Mouse (Mus musculus): ENCODE data around the gene Lypd6b.

The Lypd6b gene

DNA sequence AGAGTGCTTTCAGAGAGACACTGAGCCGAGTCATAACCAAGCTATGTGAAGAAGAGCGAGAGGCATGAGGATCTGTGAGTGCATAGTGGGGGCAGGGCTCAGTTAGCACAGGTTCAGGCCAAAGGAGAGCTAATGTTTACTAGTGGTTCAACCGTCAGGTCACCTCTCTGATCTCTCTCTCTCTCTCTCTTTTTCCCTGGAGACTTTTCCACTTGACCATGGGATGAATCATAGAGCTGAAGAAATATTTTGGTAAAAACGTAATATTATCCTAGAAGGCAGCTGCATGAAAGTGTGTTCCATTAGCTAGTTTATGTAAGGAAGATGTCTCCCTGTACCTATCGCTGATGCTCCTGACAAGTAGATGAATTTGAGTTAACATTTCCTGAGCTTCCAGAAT lies 30.6 kb downstream of the Lypd6b start:
- DNase-seq (ENCODE audit: low spot score) = no peak

DNA sequence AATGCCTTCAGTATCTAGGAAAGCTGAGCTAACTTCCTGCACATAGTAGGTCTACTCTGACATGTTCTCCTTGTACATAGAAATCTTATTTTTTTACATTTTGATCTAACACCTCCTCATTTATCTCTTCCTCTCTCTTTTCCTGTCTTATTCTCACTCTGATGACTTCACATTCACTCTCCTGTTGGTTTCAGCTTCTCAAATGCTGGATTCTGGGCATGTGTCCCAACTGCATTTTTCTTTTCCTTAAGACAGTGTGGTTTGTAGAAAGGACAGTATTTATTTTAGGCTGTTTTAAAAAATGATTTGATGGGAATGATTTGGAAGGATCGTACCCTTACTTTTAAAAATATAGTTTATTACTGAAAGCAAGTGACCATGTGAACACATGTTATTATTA lies 34.8 kb downstream of the Lypd6b start:
- no peak for DNase-seq (ENCODE audit: low spot score)

DNA sequence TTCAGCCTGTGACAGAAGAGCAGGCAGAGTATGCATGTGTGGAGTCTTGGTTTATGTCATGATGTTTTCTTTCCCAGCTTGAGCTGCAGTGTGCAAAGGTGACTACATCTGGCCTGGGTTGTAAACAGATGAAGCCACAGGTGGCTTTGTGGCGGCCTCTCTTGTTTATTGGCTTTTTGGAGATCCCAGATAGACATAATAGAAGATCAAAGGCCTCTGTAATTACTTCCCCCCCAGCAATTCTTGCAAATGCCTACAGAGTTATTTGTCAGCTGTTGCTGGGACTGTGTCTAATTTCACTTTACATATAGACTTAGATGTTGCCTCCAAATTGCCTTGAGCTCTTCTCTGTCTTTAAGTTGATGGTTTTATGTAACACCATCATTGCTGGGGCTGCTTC lies 38.1 kb downstream of the Lypd6b start:
- DNase-seq (ENCODE audit: low spot score) = peak; percentile 9

DNA sequence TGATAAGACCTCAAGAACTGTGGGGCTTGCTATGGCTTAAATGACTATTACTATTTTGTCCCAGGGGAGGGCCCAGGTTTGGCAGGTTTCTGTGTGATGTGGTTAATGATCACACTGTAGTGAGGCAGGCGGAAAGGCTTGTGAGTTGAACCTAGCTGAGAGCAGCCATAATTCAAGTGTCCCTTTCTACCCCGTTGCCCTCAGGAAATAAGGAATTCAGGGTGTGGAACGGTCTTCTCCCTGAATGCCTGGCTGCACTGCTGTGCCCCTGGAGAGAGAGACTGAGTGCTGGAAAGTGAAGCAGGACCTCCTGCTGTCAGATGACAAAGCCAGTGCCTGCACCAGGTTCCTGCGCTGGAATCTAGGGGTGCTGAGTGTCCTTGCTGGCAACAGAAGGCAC lies 40.3 kb downstream of the Lypd6b start:
- DNase-seq (ENCODE audit: low spot score) = no peak

DNA sequence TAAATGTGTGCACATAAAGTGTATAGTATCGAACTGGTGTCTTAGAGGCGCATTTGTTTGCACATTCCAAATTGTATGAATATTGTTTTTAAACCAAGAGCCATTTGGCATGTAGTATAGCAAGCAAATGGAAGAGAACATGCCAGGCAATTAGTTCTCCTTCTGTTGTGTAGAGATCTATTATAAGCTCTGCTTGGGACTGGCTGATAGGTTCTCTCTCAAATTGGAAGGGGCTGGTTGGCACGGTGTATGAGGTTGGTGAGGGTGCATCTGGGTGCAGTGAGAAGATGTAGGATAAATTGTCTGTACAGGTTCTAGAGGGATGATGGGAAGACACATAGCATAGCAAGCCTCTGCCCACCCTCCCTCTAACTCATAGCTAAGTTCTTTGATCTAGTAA lies 42.9 kb downstream of the Lypd6b start:
- no peak for DNase-seq (ENCODE audit: low spot score)

DNA sequence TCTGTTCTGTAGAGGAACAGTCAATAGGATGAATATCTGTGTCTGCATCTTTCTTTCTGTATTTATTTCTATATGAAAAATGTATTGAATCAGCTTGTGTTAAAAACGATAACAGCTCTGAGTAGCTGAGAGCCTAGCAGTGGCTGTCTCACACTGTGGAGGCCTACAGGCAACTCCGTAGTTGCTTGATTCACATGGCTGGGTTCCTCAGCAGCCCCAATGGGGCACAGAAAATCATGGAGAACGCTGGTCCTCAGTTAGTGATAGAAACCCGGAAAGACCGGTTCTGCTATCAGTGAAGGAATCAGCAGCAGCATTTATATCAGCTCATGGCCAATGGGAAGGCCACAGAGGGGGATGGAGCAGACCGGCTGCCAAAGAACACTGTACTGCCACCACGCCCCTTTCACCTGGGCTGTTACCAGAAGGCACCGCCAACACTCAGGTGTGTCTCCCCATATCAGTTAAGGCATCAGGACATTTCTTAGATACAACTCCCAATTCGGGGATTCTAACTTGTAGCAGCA lies 44.9 kb downstream of the Lypd6b start:
- no peak for DNase-seq (ENCODE audit: low spot score)

DNA sequence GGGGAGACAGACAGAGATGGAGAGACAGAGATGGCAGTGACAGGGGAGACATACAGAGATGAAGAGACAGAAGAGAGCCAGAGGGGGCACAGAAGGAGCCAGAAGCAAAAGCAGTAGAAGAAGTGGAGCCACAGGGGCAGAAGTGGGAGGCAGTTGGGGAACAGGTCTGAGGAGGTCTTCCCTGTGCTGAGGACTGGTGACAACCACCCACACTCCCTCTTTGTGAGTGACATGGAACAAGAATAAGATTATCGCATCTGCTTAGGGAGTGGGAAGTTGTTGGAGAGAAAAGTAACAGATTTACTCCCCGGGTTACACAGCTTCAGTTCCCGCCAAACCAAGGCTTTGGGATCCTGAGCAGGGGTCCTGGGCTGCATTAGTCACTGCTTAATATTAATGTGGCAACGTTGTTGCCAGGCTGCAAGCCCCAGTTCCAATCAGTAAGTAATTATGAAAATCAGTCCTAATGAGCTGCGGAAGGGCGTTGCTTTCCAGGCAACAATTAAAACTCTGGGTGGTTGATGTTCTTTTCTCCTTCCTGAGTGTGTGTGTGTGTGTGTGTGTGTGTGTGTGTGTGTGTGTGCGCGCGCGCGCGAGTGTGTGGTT lies 50.1 kb downstream of the Lypd6b start:
- no peak for DNase-seq (ENCODE audit: low spot score)

DNA sequence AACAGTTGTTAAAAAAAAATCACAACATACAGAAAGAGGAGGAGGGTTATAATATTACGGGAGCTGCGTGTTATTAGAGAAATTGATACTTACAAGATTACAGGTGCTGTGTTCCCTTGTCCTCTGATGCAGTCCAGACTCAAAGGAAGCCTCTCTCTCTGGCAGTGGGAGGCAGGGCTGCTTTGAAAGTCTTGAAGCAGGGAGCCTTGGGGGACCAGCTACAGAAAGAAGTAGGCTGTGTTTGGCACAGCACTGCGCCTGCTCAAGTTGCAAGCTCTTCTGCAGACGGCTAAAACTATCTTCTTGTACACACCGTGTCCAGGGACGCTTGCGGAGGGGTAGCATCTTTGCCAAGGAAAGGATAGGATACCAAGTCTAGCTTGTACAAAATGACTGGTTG lies 51.1 kb downstream of the Lypd6b start:
- DNase-seq (ENCODE audit: low spot score) = peak; percentile 16

DNA sequence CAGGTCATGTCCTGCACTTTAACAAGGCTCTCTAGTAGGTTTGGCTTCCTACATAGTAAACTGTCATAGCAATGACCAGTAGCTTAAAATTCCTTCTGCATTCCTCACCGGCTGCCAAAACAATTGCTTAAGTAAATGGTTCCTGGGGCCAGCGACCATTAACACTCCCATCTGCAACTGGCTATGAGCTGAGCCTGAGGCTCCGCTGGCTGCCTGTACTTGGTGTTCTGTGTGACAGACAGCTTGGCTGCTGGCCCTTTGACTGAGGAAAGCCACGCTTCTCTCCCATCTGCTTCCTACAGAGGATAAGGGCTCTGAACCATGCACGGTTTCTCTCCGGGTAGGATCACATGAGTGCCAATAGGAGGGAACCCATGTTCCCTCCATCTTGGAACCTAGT lies 53.1 kb downstream of the Lypd6b start:
- peak; percentile 21 for DNase-seq (ENCODE audit: low spot score)

DNA sequence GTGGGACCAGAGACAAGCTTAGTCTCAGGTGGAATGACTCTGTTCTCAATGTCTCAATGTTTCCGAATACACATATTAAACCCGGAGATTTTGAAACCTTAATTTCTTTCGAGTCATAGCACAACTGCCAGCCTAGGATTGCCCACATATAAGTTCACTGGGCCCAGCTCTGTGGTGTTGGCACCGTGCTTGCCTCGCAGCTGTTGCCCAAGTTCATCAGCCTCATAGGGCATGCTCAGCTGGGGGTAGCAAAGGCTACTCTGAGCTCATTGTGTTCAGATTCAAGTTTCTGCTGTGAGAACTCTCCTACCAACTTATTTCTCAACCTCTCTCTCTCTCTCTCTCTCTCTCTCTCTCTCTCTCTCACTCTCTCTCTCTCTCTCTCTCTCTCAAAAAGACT lies 53.6 kb downstream of the Lypd6b start:
- DNase-seq (ENCODE audit: low spot score) = no peak

DNA sequence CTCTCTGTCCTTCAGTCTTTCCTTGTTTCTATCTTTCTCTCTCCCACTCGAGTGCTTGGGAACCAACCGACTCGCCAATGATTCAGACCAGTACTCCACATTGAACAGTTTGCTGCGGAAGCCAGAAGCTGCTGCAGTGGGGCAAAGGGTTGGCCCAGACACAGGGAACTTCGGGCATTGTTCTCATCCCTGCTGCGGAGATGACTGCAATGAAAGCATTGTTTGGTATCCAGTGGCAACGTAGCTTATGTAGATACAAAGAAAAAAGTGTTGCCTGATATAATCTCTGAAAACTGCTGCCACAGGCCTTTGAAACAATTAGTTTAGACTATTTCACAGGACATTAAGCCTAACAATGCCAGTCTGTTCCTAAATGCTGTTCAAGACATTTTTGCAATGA lies 57.6 kb downstream of the Lypd6b start:
- DNase-seq (ENCODE audit: low spot score) = peak; percentile 41

DNA sequence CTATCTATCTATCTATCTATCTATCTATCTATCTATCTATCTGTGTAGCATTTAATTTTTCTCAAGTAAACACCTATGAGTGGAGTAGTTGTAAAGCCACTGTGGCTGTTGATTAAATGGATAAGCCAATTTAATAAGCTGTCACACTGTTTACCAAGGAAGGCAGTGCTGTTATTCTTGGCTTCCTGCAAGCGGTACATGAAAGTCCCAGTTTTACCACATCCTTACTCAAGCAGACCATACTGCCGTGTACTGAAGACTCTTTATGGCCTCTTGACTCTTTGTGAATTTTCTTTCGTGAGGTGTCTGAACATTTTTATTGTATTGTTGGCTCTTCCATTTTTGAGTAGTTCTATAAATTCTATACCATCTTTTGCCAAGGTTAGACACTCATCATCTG lies 58.6 kb downstream of the Lypd6b start:
- no peak for DNase-seq (ENCODE audit: low spot score)

DNA sequence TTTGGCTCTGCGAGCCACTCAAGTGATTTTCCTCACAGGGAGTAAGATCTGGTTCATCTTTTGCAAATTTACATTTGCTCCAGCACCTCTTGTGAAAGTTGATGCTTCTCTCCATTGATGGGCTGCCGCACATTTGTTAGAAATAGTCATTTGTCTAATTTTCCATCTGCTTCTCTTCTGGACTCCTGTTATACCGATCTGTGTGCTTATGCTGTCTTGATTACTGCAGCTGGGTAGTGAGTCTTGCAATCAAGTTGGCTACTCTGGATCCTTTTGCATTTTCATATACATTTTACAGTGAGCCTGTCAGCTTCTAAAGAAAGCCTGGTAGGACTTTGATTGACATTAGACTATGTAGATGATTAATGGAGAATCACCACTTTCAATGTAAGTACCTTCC lies 59.4 kb downstream of the Lypd6b start:
- DNase-seq (ENCODE audit: low spot score) = no peak

DNA sequence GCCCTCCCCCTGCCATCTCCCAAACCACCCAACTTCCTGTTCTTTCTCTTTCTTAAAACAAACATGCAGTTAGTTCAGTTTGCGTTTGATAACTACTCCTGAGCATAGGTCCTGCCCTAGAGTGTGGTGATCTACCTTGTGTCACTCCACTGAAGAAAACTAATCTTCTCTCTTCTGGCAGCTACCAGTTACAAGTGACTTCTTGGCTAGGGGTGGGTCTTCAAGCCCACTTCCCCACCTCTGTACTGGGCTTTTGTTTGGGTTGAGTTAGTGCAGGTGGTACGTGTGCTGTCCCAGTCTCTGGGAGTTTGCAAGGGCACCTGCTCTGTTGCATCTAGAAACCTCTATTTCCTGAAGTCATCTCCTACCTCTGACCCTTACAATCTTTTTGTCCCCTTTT lies 60.3 kb downstream of the Lypd6b start:
- DNase-seq (ENCODE audit: low spot score) = no peak

DNA sequence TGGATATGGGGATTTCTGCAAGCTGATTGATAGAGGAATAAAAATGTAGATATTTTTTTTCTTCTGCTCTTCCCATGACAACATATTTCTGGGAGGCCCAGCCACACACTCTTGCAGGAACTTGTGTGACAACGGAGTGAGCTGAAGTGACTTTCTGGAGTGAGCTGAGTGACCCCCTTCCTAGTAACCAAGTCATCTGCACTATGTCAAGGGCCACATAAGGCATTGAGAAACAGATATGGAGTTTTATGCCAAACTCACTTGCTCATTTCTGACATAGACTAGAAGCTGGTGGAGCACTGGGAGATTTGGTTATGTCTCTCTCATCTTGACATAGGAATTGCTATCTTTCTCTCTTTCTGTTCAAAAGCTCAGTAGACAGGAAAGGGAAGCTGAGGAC lies 62.3 kb downstream of the Lypd6b start:
- DNase-seq (ENCODE audit: low spot score) = no peak

DNA sequence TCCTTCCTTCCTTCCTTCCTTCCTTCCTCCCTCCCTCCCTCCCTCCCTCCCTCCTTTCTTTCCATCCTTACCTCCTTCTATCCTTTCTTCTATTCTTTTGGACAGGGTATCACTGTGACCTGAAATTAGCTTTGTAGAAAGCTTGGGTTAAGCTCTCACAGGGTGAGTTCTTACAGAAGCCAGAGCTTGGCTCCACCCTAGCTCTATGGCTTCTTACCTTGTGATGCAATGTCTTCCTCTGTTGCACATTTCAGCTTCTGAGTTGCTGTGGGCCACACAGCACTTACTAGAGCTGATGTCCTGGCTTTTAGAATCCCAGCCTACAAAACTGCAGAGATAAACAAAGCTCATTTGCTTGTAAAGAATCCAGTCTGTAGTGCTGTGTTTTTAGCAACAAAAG lies 64.5 kb downstream of the Lypd6b start:
- no peak for DNase-seq (ENCODE audit: low spot score)

DNA sequence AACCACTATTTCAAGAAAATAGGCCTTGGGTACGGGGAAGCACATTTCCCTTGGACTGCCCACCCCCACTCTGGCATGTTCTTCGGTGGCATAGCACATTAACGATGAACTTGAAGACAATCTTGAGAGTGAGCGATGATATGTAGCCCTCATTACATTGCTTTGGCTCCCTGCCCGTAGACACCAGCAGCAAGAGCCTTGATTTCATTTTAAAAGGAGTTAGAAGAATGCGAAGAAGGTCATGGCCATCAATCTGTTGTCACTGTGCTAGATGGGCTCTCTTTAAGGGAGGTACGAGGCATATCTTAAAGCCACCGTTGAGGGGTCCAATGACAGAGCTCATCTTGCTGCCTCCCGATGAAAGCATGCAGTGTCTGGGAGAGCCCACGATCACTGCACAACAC lies 68.7 kb downstream of the Lypd6b start:
- DNase-seq (ENCODE audit: low spot score) = no peak

DNA sequence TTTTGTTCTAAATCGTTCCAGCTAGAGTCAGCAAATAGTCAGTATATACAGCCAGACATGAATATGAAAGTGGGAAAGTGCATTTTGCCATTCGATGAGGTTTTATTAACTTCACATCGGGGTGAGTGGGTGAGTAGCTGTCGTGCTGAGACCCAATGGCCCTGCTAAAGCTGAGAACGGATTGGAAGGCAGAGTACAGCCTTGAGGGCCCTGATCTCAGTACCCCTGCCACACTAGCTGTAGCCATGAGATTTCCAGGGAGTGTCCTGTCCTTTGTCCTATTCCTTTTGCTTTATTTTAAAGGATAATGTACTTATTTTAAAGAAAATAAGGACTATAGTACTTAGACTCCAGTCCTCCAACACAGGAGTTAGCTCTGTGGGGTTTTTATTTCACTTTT lies 69.1 kb downstream of the Lypd6b start:
- DNase-seq (ENCODE audit: low spot score) = no peak

DNA sequence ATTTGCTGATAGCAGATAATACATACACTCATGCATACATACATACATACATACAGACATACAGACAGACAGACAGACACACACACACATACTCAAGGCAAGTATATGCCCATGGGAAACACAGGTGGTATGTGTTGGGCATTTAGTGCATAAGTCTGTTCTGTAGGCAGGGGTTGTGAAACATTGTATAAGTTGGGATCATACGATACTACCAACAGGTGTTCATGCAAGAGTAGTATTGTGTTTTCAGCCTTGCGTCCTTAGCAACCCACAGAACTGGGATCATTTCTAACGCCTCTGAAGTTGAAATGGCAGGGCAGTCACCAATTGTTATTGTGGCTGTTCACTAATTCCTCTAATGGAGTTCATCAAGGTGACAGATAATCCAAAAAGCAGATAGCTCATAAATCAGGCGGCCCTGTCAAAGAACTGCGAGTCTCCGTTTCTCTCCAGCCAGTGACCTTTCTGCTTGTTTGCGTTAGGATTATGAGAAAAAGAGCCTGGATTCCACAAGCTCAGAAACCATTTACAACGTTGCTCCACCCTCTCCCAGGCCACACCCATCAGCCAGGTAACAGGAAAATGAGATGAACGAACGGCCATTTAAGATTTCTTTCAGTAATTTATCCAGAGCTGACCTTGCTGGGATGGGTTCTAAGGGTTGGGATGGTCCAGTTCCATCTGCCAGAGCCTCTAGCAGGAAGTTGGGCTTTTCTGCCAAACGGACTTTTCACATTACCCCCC lies 72.9 kb downstream of the Lypd6b start:
- no peak for DNase-seq (ENCODE audit: low spot score)

DNA sequence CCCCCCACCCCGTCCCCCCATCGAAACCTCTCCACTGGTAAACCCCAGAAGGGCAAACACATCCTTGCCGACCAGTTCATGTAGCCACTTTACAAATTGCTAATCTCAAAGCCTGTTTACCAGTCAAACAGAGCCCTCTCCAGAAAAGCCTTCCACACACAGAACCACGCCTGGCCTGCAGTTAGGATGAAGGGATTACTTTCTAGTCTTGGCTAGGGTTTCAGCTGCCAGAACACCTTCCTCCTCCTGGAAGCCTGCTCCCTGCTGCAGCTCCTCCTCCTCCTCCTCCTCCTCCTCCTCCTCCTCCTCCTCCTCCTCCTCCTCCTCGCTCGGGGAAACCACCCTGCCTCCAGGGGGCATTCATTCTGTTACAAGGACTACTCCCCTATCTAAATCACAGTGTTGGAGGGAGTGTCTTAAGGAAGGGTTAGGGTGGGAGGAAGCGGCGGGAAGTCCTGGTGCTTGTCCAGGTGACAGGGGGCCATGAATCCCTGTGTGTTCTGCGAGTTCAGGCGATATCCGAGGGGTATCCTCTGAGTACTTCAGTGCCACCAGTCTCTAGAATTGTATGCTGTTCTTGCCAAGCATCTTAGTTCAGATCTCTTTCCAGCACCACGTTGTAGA lies 73.6 kb downstream of the Lypd6b start:
- DNase-seq (ENCODE audit: low spot score) = no peak

DNA sequence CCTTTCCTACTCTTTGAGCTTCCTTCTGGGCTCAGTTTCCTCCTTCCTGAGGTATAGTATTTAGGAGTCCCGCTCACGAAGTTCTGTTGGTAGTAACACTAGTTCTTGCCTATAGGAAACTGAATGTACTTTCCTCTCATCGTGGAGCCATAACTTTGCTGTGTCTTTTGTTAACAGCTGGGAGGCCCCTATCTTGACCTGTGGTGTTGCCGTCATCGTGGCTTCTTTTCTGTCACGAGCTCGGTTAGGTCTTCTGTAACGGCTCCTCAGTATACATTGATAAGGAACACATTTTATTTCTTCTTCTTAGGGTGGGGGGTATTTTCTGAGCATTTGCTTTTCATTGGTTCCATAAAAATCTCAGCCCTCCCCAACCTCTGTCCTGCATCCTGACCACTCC lies 74.2 kb downstream of the Lypd6b start:
- no peak for DNase-seq (ENCODE audit: low spot score)

DNA sequence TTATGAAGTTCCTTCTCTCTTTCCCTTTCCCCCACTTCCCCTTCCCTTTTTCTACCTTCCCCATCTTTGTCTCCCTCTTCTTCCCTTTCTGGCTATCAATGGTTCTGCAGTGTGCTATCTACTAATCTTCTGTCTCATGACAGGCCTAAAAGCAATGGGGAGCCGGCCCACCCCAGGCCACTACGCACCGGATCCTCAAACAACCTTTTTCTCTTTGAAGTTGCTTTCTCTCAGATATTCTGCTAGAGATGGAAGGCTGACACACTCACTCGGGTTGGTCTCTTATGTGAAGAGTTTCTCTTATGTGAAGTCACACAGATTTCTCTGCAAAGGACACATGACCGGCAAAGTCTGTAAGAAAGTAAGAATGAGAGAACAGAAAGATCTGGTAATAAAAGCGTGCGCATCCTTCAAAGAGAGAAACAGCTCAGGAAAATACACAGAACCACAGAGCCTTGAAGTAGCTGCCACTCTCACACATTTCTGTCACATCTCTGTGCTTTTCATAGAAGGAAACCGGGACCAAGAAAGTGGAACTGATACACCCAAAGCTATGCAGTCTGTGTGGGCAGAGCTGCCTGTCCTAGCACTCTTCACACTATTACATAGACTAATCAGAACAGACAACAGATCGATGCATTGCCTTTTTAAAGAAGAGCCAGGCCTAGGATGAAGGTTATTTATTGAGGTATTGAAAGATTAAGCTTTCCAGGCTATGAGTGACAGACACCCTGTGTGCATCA lies 80.8 kb downstream of the Lypd6b start:
- DNase-seq (ENCODE audit: low spot score) = no peak

DNA sequence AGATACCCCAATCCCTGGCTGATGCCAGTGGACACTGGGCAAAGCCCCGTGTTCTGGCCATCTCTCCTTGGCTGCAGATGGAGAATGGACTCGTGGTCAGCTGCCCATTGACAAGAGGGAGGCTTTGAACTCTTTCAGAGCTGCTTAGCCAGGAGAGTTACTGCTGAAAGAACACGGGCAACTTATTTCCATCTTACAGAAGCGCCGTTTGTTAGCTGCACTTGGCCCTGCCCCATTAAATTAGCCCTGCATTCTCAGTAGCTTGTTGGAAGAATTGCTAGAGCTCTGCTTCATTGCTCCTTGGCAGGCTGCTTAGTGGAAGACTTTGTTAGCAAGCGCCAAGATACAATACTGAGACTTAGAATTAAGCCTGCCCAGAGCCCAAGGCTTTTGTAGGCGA lies 81.6 kb downstream of the Lypd6b start:
- DNase-seq (ENCODE audit: low spot score) = no peak
